Mouse (Mus musculus) layer of hippocampus, adult 18-20 months (tissue): ENCODE results near the gene 4933417A18Rik. TPM values are rescaled to one million over a fixed set of nuclear protein-coding genes. Genes with fewer than 3 reads are reported as not detected.
A peak's percentile ranks its signal among the peaks of the same experiment; 100 is the strongest.
"Not testable (repeated sequence)": the region's sequence is repeated elsewhere in the genome, so short reads cannot be mapped to it uniquely, and the experiment has no call there.

Experiments
- DNase-seq, 2 experiments: peaks; one replicate each; pipeline ENCODE4 v3.0.0; 2022; ENCODE audit warnings: low spot score in 2 of 2
- long read RNA-seq: library from polyadenylated mRNA; stranded (forward); transcript quantifications from one replicate; pipeline ENCODE4 v2.0.0, GENCODE M21; 2021
- total RNA-seq, 2 experiments: library from RNA; stranded (reverse); gene quantifications; 2 replicates each; pipeline ENCODE4 v1.2.3; 2021

4933417A18Rik gene
- not detected for total RNA-seq
- long read RNA-seq: 0 reads

DNA sequence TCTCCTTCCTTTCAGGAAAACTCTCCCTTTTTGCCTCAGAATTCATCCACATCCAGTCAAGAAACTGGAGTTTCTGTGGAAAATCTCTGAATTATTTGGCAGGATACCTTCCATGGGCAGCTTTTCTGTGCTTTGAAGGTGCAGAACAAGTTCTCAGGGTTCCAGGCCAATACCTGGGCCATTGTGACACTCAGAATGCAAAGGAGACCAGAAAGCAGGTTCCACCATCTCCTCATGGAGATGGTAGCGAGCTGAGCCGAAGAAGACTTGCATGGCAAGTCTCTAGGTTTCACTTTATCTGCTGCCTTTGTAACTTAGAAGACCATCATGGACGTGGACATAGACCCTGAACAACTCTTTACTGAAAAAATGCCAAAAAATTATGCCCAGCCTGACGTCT, at the start of gene 4933417A18Rik, which contains the start of gene Fam217a:
Gene 4933417A18Rik (plus strand): TSS at position 200 of the 400 bp plus-strand sequence.
Gene Fam217a (minus strand): TSS at position 101 of the 400 bp plus-strand sequence.
- no peak for DNase-seq

DNA sequence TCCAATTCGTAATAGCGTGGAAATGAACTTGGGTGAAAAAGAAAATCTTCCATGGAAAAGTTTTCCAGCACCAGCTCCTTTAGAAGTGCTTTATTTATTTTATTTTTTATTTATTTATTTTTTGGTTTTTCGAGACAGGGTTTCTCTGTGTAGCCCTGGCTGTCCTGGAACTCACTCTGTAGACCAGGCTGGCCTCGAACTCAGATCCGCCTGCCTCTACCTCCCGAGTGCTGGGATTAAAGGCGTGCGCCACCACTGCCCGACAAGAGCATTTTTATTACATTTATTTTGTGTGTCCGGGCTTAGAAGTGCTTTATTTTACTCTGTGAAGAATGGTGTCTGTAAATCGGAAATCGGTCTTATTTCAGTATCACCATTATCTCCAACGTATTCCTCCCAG, 49.5 kb upstream of the 4933417A18Rik start:
- peak in 1 of 2 experiments; percentile 18 for DNase-seq

DNA sequence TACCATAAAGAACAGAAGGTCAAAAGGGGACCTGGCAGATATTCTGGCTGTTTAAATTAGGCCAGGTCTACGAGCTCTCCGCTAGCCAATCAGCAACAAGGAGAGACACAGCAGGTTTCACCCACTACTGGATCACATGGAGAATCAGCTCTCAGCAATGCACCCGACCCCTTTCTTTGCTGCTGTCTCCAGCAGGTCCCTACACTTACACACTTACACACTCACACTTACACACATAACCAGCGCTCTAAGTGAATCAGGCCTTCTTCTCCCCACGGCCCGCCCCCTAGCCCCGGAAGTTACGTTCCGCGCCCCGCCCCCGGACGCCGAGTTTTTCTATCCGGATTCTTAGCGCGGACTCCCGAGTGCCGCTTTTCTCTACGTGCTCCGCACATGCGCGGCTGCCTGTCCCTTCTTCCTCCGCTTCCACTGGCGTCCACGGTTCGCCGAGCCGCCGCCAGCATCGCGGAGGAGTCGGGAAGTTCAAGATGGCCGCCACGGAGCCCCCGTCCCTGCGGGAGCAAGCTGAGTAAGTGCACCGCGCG, 49.0 kb upstream of the 4933417A18Rik start, which contains the start of gene Prpf4b:
Gene Prpf4b (plus strand): TSS at position 137 of the 545 bp plus-strand sequence.
- peak; percentile 92 to 96 for DNase-seq

DNA sequence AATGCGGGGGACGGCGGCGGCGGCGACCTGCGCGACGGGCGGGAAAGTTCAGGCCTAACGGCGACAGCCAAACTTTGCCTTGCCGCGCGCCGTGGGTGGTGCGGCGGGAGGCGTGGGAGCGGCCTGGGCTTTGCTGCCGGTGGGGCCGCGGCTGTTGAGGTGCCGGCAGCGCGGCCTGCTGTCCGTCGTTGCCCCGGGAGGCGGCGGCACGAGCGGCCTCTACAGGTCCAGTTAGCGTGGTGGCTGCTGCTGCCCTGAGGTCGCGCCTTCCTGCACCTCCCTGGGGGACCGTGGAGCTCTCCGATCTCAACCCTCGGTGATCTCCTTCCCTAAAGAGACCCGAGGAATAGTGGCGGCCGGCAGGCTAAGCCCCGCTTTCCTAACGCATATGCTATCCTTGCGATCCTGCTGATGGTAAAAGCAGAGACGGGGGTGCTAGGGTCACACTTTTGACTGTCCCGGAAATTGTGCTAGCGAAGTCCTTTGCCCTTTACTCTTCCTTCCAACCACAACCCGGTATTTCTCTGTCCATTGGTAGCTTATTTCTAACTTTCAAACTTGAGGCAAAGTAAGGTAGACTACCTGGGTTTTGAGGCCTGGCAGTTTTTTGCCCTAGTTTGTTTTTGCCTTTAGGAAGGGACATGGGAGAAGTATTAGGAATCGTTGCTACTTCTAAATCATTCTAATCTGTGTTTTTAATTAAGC, 48.3 kb upstream of the 4933417A18Rik start:
- DNase-seq: no peak

DNA sequence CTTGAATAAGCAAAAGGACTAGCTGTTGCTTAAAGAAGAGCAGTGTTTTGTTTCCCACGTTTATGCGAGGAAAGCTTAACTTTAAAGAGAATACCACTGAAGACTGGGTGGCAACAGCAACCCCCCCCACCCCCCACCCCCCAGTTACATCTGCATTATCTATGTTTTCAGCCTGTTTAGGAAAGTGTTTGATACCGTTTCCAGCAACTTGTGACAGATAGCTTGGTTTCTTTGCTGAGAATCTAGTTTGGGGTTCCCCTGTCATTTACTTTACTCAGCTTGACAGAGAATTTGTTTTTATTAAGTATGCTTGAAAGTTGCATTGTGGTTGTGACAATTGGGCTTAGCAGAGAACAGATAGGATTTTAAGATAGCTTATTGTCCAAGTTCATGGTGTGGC, 47.7 kb upstream of the 4933417A18Rik start:
- DNase-seq: no peak

DNA sequence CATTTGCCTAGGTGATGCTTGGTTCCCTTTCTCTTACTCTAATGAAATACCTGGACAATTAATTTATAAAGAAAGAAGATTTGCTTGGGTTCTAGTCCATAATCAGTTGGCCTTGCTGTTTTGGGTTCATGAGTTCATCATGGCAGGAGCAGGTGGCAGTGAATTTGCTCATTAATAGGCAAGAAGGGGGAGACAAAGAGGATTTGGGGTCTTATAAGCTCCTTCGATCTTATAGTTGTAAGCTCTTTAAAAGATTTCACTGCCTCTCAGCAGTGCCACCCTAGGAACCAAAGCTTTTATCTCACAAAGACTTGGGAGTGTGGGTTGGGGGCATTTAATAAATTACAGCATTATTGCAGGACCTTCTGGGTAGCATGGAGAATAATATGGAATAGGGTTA, 31.3 kb upstream of the 4933417A18Rik start:
- DNase-seq: no peak

DNA sequence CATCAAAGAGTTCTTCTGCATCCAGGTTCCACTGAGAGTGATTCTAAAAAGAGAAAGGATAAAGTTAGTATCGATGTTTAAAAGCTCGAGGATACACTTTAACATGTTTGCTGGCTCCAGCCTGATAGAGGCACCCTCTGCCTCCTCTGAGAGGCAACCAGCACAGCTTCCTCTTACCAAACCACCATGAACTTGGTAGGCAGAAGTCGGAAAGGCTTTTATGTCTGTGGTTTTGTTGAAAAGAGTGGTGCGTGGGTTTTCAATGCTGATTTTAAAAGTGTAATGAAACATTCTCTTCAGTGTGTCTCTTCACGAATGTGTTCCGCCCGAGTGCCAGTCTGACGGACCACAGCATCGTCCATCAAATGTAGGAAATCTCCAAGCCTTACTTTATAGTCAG, 9.6 kb upstream of the 4933417A18Rik start:
- no peak for DNase-seq

DNA sequence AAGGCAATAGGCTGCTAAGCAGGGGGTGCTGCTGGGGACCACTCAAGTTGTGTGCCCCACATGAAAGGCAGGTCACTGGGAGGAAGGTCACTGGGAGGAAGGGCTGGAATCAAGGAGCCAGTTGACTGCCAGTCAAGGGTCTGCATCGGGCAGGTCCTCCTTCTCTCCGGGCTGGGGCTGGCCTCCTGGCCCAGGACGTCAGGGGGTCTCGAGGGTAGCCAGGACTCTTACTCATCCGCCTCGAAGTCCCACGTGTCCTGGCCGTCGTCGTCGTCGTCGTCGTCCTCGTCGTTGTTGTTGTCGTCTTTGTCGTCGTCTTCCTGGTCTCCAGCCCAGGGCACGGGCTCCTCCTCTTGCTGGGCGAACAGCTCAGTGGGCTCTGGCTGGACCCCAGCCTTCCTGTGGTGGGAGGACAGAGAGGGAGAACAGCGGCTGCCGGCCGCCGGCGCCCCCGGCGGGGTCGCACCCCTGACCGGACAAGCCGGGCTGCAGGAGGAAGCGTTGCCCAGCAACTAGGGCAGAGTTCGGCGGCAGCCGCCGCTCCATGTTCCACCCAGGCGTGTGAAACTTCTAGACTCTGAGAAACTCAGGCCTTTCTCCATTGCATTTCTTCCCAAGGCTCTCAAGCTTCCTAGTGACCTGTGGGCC, 7.6 kb upstream of the 4933417A18Rik start:
- no peak for DNase-seq

DNA sequence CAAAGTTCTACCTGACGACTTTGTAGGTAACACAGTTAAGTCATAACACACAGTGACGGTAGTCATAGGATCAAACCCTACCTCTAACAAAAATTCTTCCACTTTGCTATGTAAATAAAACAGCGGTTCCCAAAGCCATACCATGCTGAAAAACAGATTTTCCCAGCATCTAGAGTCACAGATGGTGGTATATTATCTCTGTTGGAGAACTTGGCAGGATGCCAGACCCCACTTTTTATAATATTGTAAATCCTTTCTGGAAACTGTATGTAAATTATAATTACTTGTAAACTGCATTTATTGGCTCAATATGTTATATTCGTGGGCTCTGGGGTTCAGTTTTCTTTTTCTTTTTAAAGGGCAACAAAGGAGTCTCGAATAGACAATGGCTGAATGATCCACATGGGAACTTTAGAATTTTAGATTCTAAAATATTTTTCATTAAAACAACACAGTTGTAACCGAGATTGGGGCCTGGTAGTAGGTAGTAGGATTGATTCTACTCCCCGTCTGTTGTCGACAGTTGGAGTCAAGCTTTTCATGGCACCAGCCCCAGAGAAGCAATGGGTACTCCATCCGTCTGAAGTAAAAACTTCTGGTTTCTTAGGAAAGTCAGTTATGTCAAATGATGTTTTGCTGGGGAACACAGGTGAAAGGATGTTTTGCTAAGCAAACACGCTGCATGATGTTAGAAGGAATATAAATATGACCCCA, 10.9 kb downstream of the 4933417A18Rik start:
- peak in 1 of 2 experiments; percentile 60 for DNase-seq

DNA sequence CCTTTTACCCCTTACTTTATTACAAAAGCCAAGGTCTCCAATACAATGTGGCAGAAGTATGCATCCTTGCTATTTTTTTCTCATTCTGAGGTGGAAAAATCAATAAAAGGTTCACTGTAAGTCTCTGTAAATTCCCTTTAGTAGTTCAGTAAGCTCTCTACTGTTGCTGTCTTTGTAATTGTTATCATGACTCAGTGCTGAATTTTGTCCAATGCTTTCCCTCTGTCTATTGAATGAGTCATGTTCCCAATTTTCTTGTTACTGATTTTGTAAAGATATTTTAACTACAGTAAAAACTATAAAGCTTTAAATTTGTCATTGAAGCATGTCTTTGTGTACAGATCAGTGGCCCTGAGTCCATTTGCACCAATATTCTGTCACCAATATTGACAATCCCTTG, 18.2 kb downstream of the 4933417A18Rik start:
- DNase-seq: peak in 1 of 2 experiments; percentile 12

DNA sequence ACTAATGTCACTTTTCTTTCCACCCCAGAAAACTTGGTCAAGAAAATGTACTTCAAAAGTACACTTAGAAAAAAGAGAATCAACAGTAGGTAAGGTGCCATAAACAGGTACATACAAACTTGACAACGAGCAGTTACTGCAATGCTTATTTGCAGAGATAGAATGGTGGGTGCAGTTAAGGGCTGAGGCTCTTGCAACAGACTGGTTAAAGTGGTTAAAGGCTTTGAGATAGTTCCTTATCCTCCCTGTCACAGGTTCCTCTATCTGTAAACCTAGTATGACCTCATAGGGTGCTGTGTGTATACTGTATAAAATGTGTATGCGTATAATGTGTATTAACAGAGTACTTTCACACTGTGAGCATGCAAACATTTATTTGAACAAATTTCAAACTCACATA, 27.2 kb downstream of the 4933417A18Rik start:
- not testable (repeated sequence) for DNase-seq

DNA sequence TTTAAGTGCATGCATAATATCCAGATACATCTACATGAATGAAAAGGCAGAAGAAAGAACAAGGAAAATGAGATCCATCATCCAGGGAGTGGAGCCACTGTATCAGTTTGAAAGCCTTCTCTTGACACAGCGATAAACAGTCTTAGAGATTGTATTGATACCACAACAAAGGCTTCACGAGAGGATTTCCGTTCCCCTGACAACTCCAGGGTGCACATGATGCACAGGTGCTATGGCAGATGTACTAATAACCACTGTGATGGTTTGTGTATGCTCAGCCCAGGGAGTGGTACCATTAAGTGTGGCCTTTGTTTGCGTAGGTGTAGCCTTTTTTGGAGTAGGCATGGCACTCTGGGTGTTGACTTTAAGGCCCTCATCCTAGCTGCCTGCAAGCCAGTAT, 32.7 kb downstream of the 4933417A18Rik start:
- no peak for DNase-seq

DNA sequence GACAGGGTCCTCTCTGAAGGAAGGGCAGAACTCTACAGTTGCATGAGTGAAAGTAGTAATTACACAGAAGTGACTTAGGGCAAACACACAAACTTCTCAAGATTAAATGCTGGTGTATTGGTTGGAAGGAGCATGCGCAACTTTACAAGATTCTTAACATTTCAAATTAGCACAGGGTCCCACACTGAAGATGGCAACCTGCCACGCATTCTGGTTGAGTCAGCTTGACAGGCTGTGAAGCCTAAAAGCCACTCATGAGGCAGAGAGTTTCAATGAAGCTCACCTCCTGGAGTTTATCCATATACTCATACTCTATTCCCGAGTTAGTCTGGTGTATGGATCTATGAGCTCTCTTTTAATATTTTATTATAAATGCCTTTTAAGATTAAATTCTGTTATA, 33.9 kb downstream of the 4933417A18Rik start:
- DNase-seq: not testable (repeated sequence)

DNA sequence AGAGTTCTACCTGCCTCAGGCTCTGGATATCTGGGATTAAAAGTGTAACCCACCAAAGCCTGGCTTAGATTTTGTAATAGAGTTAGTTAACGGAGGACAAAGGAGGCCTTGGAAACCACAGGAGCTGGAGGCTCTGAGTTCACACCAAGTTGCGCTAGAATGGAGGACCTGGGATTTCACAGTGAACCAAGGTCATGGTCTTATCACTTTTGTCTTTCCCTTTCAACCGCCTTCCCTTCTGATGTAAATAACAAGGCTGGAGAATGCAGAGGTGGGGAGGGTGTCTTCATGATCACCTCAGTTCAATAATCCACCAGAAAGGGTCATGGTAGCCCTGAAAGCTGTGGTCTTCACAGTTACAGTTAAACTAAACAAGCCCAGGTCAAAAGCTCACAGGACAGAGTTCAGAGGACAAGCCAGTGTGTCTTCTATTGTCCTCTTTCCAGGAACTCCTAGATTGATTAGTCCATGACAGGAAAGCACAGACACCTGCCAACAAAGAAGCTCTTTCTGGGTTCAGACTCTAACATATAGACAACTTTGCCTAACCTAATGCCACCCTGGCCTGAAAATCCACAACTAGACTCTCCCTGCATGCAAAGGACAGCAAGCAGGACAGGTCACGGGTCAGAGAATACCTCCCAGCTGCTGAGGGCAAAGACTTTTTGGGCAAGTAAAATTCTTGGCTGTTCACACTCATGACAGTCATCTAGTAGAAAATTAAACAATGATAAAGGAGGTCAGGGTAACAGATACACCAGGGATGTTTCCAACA, 37.0 kb downstream of the 4933417A18Rik start:
- DNase-seq: no peak

DNA sequence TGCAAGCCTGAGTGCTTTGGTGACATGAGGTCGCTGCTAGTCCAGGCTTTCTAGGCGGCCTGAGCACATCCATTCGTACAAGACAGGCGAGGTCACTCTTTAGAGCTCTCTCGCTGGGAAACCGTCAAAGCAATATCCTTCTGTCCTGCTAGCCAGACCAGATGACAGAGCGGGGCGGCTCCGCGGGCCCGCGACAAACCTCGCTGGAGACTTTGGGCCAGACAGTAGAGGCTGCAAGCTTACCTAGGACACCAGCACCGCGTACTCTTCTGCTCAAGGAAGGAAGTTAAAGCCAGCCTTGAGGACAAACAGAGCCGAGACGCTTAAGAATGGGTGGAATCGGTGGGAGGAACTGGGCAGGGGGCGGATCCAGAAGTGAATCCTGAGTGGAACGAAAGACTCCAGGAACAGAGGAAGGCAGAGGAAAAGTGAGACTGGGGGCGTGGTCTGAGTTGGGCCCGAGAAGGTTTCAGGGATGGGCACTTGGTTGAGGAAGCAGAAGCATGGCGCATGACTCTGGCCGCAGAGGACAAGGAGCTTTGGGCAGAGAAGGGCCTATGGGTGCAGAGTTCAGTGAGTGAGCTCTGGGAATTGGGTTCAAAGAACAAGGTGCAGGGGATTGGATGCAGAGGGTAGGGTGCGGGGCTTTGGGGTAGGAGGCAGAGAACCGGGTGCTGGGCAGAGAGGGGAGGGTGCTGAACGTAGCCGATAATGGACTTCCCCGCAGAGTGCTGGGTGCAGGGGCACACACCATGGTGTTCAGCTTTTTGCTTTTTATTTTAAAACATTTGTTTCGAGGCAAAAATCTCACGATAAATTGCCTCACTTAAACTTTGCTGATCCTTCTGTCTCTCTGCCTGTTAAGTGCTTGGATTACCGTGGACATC, 39.5 kb downstream of the 4933417A18Rik start, which contains the start of gene Eci3:
Gene Eci3 (minus strand): TSS at position 300 of the 887 bp plus-strand sequence.
- DNase-seq: no peak

DNA sequence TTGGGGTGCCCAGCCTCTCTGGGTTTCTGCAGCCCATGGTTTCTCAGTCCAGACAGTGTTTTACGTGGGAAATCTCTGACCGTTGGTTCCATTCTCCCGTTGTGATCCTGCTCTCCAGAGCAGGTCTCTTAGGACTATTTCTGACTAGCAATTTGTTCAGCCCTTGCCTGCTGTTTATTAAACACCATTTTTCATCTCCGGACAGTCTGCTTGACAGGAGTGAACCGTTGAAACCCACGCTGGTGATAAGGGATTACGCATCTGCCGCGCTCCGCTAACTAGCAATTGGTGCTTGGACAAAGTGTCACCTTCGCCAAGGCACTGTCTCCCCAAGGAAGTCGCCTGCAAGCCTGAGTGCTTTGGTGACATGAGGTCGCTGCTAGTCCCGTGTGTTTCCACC, 40.2 kb downstream of the 4933417A18Rik start:
- DNase-seq: no peak

DNA sequence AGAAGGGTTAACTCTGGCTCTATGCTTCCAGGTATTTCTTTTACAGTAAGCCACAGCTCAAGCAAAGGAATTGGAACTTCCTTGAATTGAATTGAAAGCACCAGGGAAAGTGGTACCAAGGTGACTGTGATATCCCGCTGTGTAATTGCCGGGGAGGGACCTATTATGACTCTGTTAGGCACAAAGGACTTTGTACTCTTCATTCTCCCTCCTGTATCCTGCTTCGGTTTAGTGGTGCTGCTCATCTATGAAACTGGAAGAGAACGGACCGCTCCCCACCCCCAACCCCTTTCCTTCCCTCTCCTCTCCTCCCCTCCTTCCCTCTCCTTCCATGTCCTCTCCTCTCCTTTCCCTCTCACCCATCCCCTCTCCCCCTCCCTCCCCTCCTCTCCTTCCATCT, 40.7 kb downstream of the 4933417A18Rik start:
- no peak for DNase-seq

DNA sequence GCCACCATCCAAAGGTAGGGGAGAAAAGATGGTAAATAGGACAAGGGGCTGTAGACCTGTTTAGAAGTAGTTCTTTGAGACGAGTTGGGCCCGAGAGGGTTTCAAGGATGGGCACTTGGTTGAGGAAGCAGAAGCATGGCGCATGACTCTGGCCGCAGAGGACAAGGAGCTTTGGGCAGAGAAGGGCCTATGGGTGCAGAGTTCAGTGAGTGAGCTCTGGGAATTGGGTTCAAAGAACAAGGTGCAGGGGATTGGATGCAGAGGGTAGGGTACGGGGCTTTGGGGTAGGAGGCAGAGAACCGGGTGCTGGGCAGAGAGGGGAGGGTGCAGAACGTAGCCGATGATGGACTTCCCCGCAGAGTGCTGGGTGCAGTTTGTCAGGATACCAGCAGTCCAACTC, 41.4 kb downstream of the 4933417A18Rik start:
- DNase-seq: not testable (repeated sequence)

DNA sequence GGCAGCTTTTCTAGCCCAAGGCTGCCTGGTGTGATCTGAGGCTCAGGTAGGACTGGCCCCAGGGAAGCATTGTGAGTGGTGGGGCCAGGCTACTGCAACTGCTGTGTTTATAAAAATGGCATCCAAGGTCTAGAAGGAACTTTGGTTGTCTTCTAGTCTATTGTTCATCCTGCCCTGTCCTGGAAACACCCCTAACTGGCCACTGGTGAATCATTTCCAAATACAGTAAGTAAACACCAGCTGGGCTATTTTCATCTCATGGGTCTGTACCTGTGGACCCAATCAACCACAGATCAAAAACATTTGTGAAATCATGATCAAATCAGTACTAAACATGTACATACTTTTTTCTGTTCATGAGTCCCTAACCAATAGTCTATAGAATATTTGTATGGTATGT, 48.2 kb downstream of the 4933417A18Rik start:
- not testable (repeated sequence) for DNase-seq

DNA sequence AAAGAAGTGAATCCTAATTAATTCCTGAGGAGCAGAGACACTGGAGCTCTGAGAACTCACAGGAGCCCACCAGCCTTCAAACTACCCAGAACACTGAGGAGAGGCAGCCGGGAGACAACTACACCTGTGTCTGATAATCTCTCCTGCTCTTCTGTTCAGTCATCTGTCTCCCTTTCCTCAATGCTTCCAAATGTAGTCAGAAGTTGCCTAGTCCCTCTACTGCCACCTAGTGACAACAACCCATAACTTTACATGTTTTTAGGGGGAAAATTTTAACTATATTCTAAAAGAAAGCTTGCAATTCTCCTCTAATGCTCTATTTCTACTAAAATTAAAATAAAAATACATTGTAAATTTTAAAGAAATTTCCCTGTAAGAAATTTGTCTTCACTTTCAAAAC, 48.9 kb downstream of the 4933417A18Rik start:
- DNase-seq: peak in 1 of 2 experiments; percentile 37
